ENCODE assay signal across 20 mouse cellular contexts in the genomic region with DNA sequence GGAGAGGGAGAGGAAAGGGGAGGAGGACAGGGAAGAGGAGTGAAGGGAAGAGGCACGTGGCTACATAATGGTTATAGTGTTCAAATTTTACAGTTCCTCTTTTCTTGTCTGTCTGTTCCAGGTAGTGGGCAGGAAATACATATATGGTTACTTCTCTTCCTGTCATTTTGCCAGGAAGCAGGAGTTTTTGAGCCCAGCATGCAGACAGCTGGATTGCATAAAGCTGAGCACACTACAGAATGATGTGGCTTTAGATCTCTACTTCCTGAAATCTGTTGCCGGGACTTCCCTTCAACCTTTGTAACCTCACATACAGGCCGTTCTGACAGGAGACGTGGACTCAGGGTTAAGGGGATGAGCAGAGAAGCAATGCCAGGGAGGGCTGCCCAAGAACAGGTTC.
DNase-seq lines count a peak whose midpoint lies in the region; ATAC-seq and TF ChIP-seq lines count a peak whose summit lies in the region.
"Had no signal": no experiment of that assay in that cellular context is flagged by ENCODE, and none has a peak within 500 bp of the region (broad histone marks: within the 10 kb centered on the region; RNA-seq: fewer than 3 reads in every experiment).

No protein-coding gene starts in this region.

- no peak overlapping the region for H3K4me3 ChIP-seq in embryonic facial prominence, embryonic 14.5 days (ENCODE audit: low read depth, low read length)
- H3K4me3 ChIP-seq in embryonic facial prominence, embryonic 10.5 days = no peak overlapping the region
- H3K4me3 ChIP-seq in lung, embryonic 16.5 days (ENCODE audit: low read length) = no peak overlapping the region
- H3K4me3 ChIP-seq in bone marrow macrophage, adult 2 months (ENCODE audit: insufficient read depth, low read length) = no peak overlapping the region
- H3K4me3 ChIP-seq: heart, embryonic 15.5 days; hindbrain, embryonic 15.5 days; kidney, embryonic 15.5 days; limb, embryonic 13.5 days; neural tube, embryonic 12.5 days had no signal

- peak; percentile 48 for DNase-seq in embryonic facial prominence, embryonic 14.5 days (ENCODE audit: low spot score)
- DNase-seq in embryonic facial prominence, embryonic 10.5 days (ENCODE audit: low spot score) = no peak
- DNase-seq in lung, postnatal 4 days = no peak
- peak; percentile 8 to 19 for DNase-seq in monocyte, adult 2 months (ENCODE audit: low read depth in 1 of 2, low spot score in 2 of 2)
- DNase-seq in thymus, postnatal 36 days = no peak
- DNase-seq in left cerebral cortex, adult 9 months (ENCODE audit: low spot score in 2 of 2) = no peak
- DNase-seq: adrenal gland, adult 2 months; cerebellum, postnatal 14 days; gastrocnemius, postnatal 14 days; thymus, adult 2 months had no signal

- no peak overlapping the region for H3K9ac ChIP-seq in embryonic facial prominence, embryonic 14.5 days (ENCODE audit: low read depth, low read length)
- no peak overlapping the region for H3K9ac ChIP-seq in lung, embryonic 16.5 days (ENCODE audit: low read length)
- H3K9ac ChIP-seq: heart, embryonic 15.5 days; hindbrain, embryonic 15.5 days; kidney, embryonic 15.5 days; limb, embryonic 13.5 days; neural tube, embryonic 12.5 days had no signal

- no peaks in the 10 kb centered on the region for H3K27me3 ChIP-seq in embryonic facial prominence, embryonic 14.5 days (replicated peaks; ENCODE audit: control insufficient read depth, insufficient read depth, low read length)
- H3K27me3 ChIP-seq in embryonic facial prominence, embryonic 10.5 days (replicated peaks; ENCODE audit: low read depth, poor library complexity, severe bottlenecking) = no peaks in the 10 kb centered on the region
- no peaks in the 10 kb centered on the region for H3K27me3 ChIP-seq in lung, embryonic 16.5 days (ENCODE audit: control insufficient read depth, insufficient read depth, low read depth, low read length)
- H3K27me3 ChIP-seq: heart, embryonic 15.5 days; hindbrain, embryonic 15.5 days; kidney, embryonic 15.5 days; limb, embryonic 13.5 days; neural tube, embryonic 12.5 days; Patski had no signal

- 22% methylated on average over 4 of the region's 4 CpGs for WGBS in embryonic facial prominence, embryonic 14.5 days
- 39% methylated on average over 4 of the region's 4 CpGs for WGBS in embryonic facial prominence, embryonic 10.5 days
- WGBS in lung, embryonic 16.5 days = 26% methylated on average over 4 of the region's 4 CpGs

- no peak for ATAC-seq in embryonic facial prominence, embryonic 14.5 days (ENCODE audit: low read depth)
- peak; percentile 26; the same call in 1 of the 2 replicates for ATAC-seq in lung, embryonic 16.5 days (ENCODE audit: low read depth)
- ATAC-seq: forebrain, embryonic 16.5 days; Patski had no signal

- no peak for TF ChIP-seq CTCF in bone marrow macrophage, adult 2 months (IDR thresholded peaks at IDR 0.05; ENCODE audit: low read depth, low read length)

- TF ChIP-seq POLR2A in bone marrow macrophage, adult 2 months (IDR thresholded peaks at IDR 0.05; ENCODE audit: borderline replicate concordance, low read depth, low read length) = no peak

- H3K4me1 ChIP-seq in embryonic facial prominence, embryonic 14.5 days (ENCODE audit: control insufficient read depth, insufficient read depth, low read length) = no peaks in the 10 kb centered on the region
- peaks cover 8% of the 10 kb centered on the region; the same call in 1 of the 2 replicates for H3K4me1 ChIP-seq in embryonic facial prominence, embryonic 10.5 days
- 0 out of 2 replicates have a peak, but pooled peaks cover 3% of the 10 kb centered on the region for H3K4me1 ChIP-seq in lung, embryonic 16.5 days (replicated peaks; ENCODE audit: control insufficient read depth, insufficient read depth, low read length)
- H3K4me1 ChIP-seq in bone marrow macrophage, adult 2 months (ENCODE audit: control insufficient read depth, insufficient read depth, low read length) = peaks cover 46% of the 10 kb centered on the region
- H3K4me1 ChIP-seq: heart, embryonic 15.5 days had no signal

- H3K27ac ChIP-seq in embryonic facial prominence, embryonic 14.5 days (replicated peaks; ENCODE audit: low read depth, low read length) = no peak overlapping the region
- H3K27ac ChIP-seq in embryonic facial prominence, embryonic 10.5 days (replicated peaks) = no peak overlapping the region
- no peak overlapping the region for H3K27ac ChIP-seq in lung, embryonic 16.5 days (ENCODE audit: low read length)
- peak overlapping the region; percentile 85 for H3K27ac ChIP-seq in bone marrow macrophage, adult 2 months (ENCODE audit: insufficient read depth, low read depth, low read length)
- H3K27ac ChIP-seq: heart, embryonic 15.5 days; hindbrain, embryonic 15.5 days; kidney, embryonic 15.5 days; limb, embryonic 13.5 days; neural tube, embryonic 12.5 days had no signal

- no peak overlapping the region for H3K4me2 ChIP-seq in embryonic facial prominence, embryonic 14.5 days (ENCODE audit: low read depth, low read length)
- no peak overlapping the region for H3K4me2 ChIP-seq in lung, embryonic 16.5 days (ENCODE audit: low read depth, low read length)
- H3K4me2 ChIP-seq: heart, embryonic 15.5 days; hindbrain, embryonic 15.5 days; kidney, embryonic 15.5 days; limb, embryonic 13.5 days; midbrain, embryonic 11.5 days; neural tube, embryonic 12.5 days had no signal

- no peaks in the 10 kb centered on the region for H3K9me3 ChIP-seq in embryonic facial prominence, embryonic 14.5 days (ENCODE audit: control insufficient read depth, low read length)
- no peaks in the 10 kb centered on the region for H3K9me3 ChIP-seq in embryonic facial prominence, embryonic 10.5 days
- H3K9me3 ChIP-seq in lung, embryonic 16.5 days (ENCODE audit: control insufficient read depth, low read length) = no peaks in the 10 kb centered on the region
- H3K9me3 ChIP-seq: heart, embryonic 15.5 days; hindbrain, embryonic 15.5 days; kidney, embryonic 15.5 days; limb, embryonic 13.5 days; neural tube, embryonic 12.5 days had no signal

- no peaks in the 10 kb centered on the region for H3K36me3 ChIP-seq in embryonic facial prominence, embryonic 14.5 days (ENCODE audit: control insufficient read depth, insufficient read depth, low read length)
- H3K36me3 ChIP-seq in embryonic facial prominence, embryonic 10.5 days (replicated peaks) = no peaks in the 10 kb centered on the region
- H3K36me3 ChIP-seq in lung, embryonic 16.5 days (ENCODE audit: control insufficient read depth, insufficient read depth, low read length) = no peaks in the 10 kb centered on the region
- H3K36me3 ChIP-seq: heart, embryonic 15.5 days; hindbrain, embryonic 15.5 days; kidney, embryonic 15.5 days; limb, embryonic 13.5 days; neural tube, embryonic 12.5 days had no signal

Comparison
In these comparisons a context has a peak if more than half of its experiments do, and no peak if none do; other contexts are left out.
1. DNase-seq: peak in embryonic facial prominence, embryonic 14.5 days (single experiment) and monocyte, adult 2 months (2 of 2); none in embryonic facial prominence, embryonic 10.5 days (single experiment), lung, postnatal 4 days (0 of 2), thymus, postnatal 36 days (0 of 2) and left cerebral cortex, adult 9 months (0 of 2).